Mouse (Mus musculus) brown adipose tissue, adult 24 weeks (tissue): ENCODE data around the gene Uqcc3. TPM values are rescaled to one million over a fixed set of nuclear protein-coding genes. Genes with fewer than 3 reads are reported as not detected.

Experiments used
- H3K27ac ChIP-seq: fragments of 200-500 bp; replicated peaks from 2 replicates; pipeline ENCODE4 v1.5.1; 2012; ENCODE audit warnings: low read depth, mild to moderate bottlenecking, low read length
- H3K4me1 ChIP-seq: fragments of 200-500 bp; 2 replicates; pipeline ENCODE4 v1.6.1; 2012; ENCODE audit warnings: low read length, mixed read lengths; ENCODE audit not compliant: control insufficient read depth, insufficient read depth, insufficient read length
- H3K4me3 ChIP-seq: fragments of 200-500 bp; 2 replicates; pipeline ENCODE4 v1.5.1; 2012; ENCODE audit warnings: low read depth, mild to moderate bottlenecking, low read length, moderate library complexity; ENCODE audit not compliant: insufficient read depth
- polyA plus RNA-seq: library from polyadenylated mRNA; stranded (reverse); fragments of >200 nt; gene quantifications from 2 replicates; pipeline ENCODE4 v1.2.4, GENCODE M21; 2012; ENCODE audit not compliant: missing spikeins, insufficient read depth, insufficient read length

Gene Uqcc3
- polyA plus RNA-seq: 88.3 and 93.3 TPM in 2 replicates

GRCm38 (mm10) chr19:8880311-8881033 is at the start of gene Uqcc3:
TSS of gene Uqcc3 (minus strand) at chr19:8880923.
- Histone ChIP-seq H3K27ac (peak within 1 kb of the TSS; percentile 61), H3K4me3 (peak within 1 kb of the TSS; percentile 69), H3K4me1 (0 out of 2 replicates have a peak, but pooled peaks cover 2% of the 10 kb centered on the region)

GRCm38 (mm10) chr19:8930117-8930516 is 49.4 kb upstream of the Uqcc3 start:
- H3K4me1 ChIP-seq: no peaks in the 10 kb centered on the region
- peak overlapping the region; percentile 70 for H3K27ac ChIP-seq
- peak overlapping the region; percentile 92 for H3K4me3 ChIP-seq

GRCm38 (mm10) chr19:8929224-8930088 is 48.7 kb upstream of the Uqcc3 start, which contains the start of the genes Rom1 and Eml3:
TSS of gene Rom1 (minus strand) at chr19:8929356.
TSS of gene Eml3 (plus strand) at chr19:8929552.
- H3K4me1 ChIP-seq: no peaks in the 10 kb centered on the region
- H3K4me3 ChIP-seq: peak within 1 kb of the TSS; percentile 92

GRCm38 (mm10) chr19:8928689-8929223 is 48.0 kb upstream of the Uqcc3 start:
- H3K4me3 ChIP-seq: peak overlapping the region; percentile 92
- peak overlapping the region; percentile 25; the same call in 1 of the 2 replicates for H3K27ac ChIP-seq
- no peaks in the 10 kb centered on the region for H3K4me1 ChIP-seq

More at GRCm38 (mm10) chr19:8929224-8930088, 48.7 kb upstream of the Uqcc3 start, which contains the start of the genes Rom1 and Eml3:
- H3K27ac ChIP-seq: peak within 1 kb of the TSS; percentile 70

- Histone ChIP-seq H3K4me1 (no peaks in the 10 kb centered on the region), H3K27ac (no peak overlapping the region), H3K4me3 (no peak overlapping the region)
These were observed 47.3 kb upstream of the Uqcc3 start for GRCm38 (mm10) chr19:8927891-8928525.

GRCm38 (mm10) chr19:8926766-8927165 is 46.0 kb upstream of the Uqcc3 start:
- peaks cover under 1% of the 10 kb centered on the region for H3K4me1 ChIP-seq
- no peak overlapping the region for H3K27ac ChIP-seq
- H3K4me3 ChIP-seq: no peak overlapping the region

- Histone ChIP-seq H3K4me3 (0 out of 2 replicates have a peak overlapping the region, but pooled peaks have one; percentile 0), H3K27ac (no peak overlapping the region), H3K4me1 (peaks cover 5% of the 10 kb centered on the region)
These were observed 41.0 kb upstream of the Uqcc3 start for GRCm38 (mm10) chr19:8921741-8922140.

GRCm38 (mm10) chr19:8920836-8921291 is 40.1 kb upstream of the Uqcc3 start:
- Histone ChIP-seq H3K4me1 (peaks cover 5% of the 10 kb centered on the region), H3K27ac (peak overlapping the region; percentile 85), H3K4me3 (peak overlapping the region; percentile 75)

- H3K4me1 ChIP-seq: peaks cover 5% of the 10 kb centered on the region
- H3K27ac ChIP-seq: peak within 1 kb of the TSS; percentile 96
- H3K4me3 ChIP-seq: peak within 1 kb of the TSS; percentile 75
These were observed 39.5 kb upstream of the Uqcc3 start, which contains the start of gene B3gat3 for GRCm38 (mm10) chr19:8920073-8920736. TSS of gene B3gat3 (plus strand) at chr19:8920374.

GRCm38 (mm10) chr19:8919684-8920072 is 39.0 kb upstream of the Uqcc3 start:
- Histone ChIP-seq H3K27ac (peak overlapping the region; percentile 96), H3K4me3 (peak overlapping the region; percentile 52), H3K4me1 (peaks cover 5% of the 10 kb centered on the region)

GRCm38 (mm10) chr19:8919000-8919399 is 38.3 kb upstream of the Uqcc3 start:
- no peak overlapping the region for H3K27ac ChIP-seq
- H3K4me1 ChIP-seq: peaks cover 5% of the 10 kb centered on the region
- no peak overlapping the region for H3K4me3 ChIP-seq

- H3K4me1 ChIP-seq: no peaks in the 10 kb centered on the region
- no peak overlapping the region for H3K4me3 ChIP-seq
- no peak overlapping the region for H3K27ac ChIP-seq
These were observed 33.5 kb upstream of the Uqcc3 start for GRCm38 (mm10) chr19:8914212-8914611.

GRCm38 (mm10) chr19:8911810-8912209 is 31.1 kb upstream of the Uqcc3 start:
- Histone ChIP-seq H3K4me1 (no peaks in the 10 kb centered on the region), H3K27ac (no peak overlapping the region), H3K4me3 (no peak overlapping the region)

- Histone ChIP-seq H3K4me1 (no peaks in the 10 kb centered on the region), H3K27ac (no peak overlapping the region), H3K4me3 (no peak overlapping the region)
These were observed 27.8 kb upstream of the Uqcc3 start for GRCm38 (mm10) chr19:8908531-8908930.
